Mouse (Mus musculus) neural tube, embryonic 14.5 days (tissue): ENCODE results near the gene Gm49325. TPM values are rescaled to one million over a fixed set of nuclear protein-coding genes. Genes with fewer than 3 reads are reported as not detected.

ENCODE experiments used
- ATAC-seq: fragments of 200-750 bp; cut with Nextera tagmentation; 2 replicates; pipeline ENCODE4 v1.8.0; 2017; ENCODE audit warnings: low read depth, mild to moderate bottlenecking, moderate TSS enrichment, moderate library complexity
- H3K27ac ChIP-seq: fragments of 300-500 bp; sonication (generic); 2 replicates; pipeline ENCODE4 v1.5.1; 2014; ENCODE audit warnings: low read depth, mild to moderate bottlenecking, control low read depth, low read length, moderate library complexity, mixed read lengths
- H3K27me3 ChIP-seq: fragments of 300-500 bp; sonication (generic); 2 replicates; pipeline ENCODE4 v1.6.1; 2014; ENCODE audit warnings: low read length; ENCODE audit not compliant: control insufficient read depth, insufficient read depth
- H3K36me3 ChIP-seq: fragments of 300-500 bp; sonication (generic); 2 replicates; pipeline ENCODE4 v1.6.1; 2014; ENCODE audit warnings: low read length, mixed read lengths; ENCODE audit not compliant: control insufficient read depth, insufficient read depth
- H3K4me1 ChIP-seq: fragments of 300-500 bp; sonication (generic); 2 replicates; pipeline ENCODE4 v1.6.1; 2014; ENCODE audit warnings: low read length; ENCODE audit not compliant: control insufficient read depth, insufficient read depth
- H3K4me2 ChIP-seq: fragments of 300-500 bp; sonication (generic); 2 replicates; pipeline ENCODE4 v1.6.1; 2014; ENCODE audit warnings: mild to moderate bottlenecking, low read depth, low read length, control low read depth
- H3K4me3 ChIP-seq: fragments of 300-500 bp; sonication (generic); 2 replicates; pipeline ENCODE4 v1.5.1; 2014; ENCODE audit warnings: low read depth, low read length, control low read depth, mixed read lengths
- H3K9ac ChIP-seq: fragments of 300-500 bp; sonication (generic); replicated peaks from 2 replicates; pipeline ENCODE4 v1.6.1; 2014; ENCODE audit warnings: low read depth, mild to moderate bottlenecking, control low read depth, low read length, mixed read lengths
- H3K9me3 ChIP-seq: fragments of 300-500 bp; sonication (generic); 2 replicates; pipeline ENCODE4 v1.6.1; 2016; ENCODE audit warnings: low read length; ENCODE audit not compliant: control insufficient read depth
- WGBS: fragments of 180-500 bp; shearing (Covaris S2); extraction: QIAGEN DNeasy Blood & Tissue Kit; methylation state at CpG from one replicate; pipeline ENCODE4 v1.1.7; 2014; 5-methylcytosine and 5-hydroxymethylcytosine counted together
- polyA plus RNA-seq: library from polyadenylated mRNA; unstranded; fragments of >200 nt; fragmentation: Nextera tagmentation; extraction: Ambion mirVana; gene quantifications from 2 replicates; pipeline ENCODE4 v1.2.1, GENCODE M21; 2014

Gm49325 gene
- polyA plus RNA-seq, 1 experiment from 2014 or later = 2.7 TPM

DNA sequence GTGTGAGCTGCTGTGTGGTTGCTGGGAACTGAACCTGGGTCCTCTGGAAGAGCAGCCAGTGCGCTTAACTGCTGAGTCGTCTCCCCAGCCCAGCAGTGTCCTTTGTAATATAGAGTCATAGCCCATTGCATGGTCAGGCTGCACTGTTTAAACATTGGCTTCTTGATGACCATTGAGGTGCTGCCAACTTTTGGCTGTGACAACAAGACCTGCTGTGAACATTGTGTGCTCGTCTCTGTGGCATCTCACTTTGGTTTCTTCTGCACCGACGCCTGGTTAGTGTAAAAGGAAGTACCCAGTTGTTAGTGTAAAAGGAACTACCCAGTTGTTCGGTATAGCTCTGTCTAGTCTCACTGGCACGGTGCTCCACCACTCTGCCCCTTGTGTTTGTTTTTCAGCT is 20.6 kb downstream of the Gm49325 start:
- H3K27me3 ChIP-seq = no peaks in the 10 kb centered on the region
- H3K9ac ChIP-seq = no peak overlapping the region
- WGBS = 69% methylated on average over 7 of the region's 7 CpGs
- H3K4me3 ChIP-seq = no peak overlapping the region
- 0 out of 2 replicates have a peak, but pooled peaks cover 5% of the 10 kb centered on the region for H3K36me3 ChIP-seq
- H3K27ac ChIP-seq = no peak overlapping the region
- peaks cover 25% of the 10 kb centered on the region; the same call in 1 of the 2 replicates for H3K4me1 ChIP-seq
- ATAC-seq = no peak
- no peaks in the 10 kb centered on the region for H3K9me3 ChIP-seq
- H3K4me2 ChIP-seq = no peak overlapping the region

DNA sequence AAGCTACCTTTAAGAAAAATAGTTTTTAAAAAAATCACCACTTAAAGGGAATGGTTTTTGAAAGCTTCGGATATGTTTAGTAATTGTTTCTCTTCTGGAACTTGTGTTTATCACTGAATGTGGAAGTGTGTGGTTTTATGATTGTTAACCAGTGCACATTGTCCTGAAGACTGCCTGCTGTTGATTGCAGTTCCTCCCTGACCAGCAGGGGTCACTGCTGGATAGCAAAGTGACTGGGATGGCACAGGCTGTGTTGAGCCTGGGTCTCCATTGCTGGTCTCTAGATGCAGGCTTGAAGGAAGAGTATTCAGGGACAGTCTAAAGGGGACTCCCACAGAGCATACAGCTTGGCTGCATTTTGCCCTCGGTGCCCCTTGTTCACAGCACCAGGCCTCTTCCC is 21.5 kb downstream of the Gm49325 start:
- Histone ChIP-seq H3K36me3 (peaks cover 8% of the 10 kb centered on the region; the same call in 1 of the 2 replicates), H3K9me3 (no peaks in the 10 kb centered on the region), H3K27me3 (no peaks in the 10 kb centered on the region), H3K4me2 (no peak overlapping the region), H3K9ac (no peak overlapping the region), H3K4me1 (peaks cover 22% of the 10 kb centered on the region; the same call in 1 of the 2 replicates), H3K27ac (no peak overlapping the region), H3K4me3 (no peak overlapping the region)
- ATAC-seq = peak; percentile 79
- WGBS = 39% methylated on average over 2 of the region's 2 CpGs

GRCm38 (mm10) chr10:77629163-77629562 is 23.2 kb downstream of the Gm49325 start:
- Histone ChIP-seq H3K4me1 (peaks cover 9% of the 10 kb centered on the region; the same call in 1 of the 2 replicates), H3K36me3 (peaks cover 12% of the 10 kb centered on the region), H3K27me3 (no peaks in the 10 kb centered on the region), H3K4me2 (no peak overlapping the region), H3K9ac (no peak overlapping the region), H3K4me3 (no peak overlapping the region), H3K9me3 (no peaks in the 10 kb centered on the region), H3K27ac (no peak overlapping the region)
- ATAC-seq = no peak
- WGBS = 82% methylated on average over 3 of the region's 3 CpGs

DNA sequence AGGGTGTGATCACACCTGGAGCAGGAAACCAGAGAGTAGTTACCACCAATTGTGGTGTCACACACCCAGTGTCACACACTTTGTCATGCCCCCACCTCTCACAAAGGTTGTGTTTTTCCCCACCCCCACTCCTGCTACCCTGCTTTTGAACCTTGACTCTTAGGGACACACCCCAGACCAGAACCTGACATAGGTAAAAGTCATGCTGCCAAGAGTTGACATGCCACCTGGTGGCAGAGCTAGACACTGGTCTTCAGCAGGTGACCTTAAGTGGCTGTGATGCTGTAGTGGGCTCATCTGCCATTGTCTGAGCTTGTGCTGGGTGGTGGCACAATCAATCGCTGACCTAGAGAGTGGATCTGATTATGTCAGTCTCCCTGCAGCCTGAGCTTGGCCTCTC is 24.0 kb downstream of the Gm49325 start:
- H3K4me3 ChIP-seq = no peak overlapping the region
- H3K9me3 ChIP-seq = no peaks in the 10 kb centered on the region
- H3K4me1 ChIP-seq = peaks cover 4% of the 10 kb centered on the region; the same call in 1 of the 2 replicates
- H3K9ac ChIP-seq = no peak overlapping the region
- H3K27ac ChIP-seq = no peak overlapping the region
- H3K27me3 ChIP-seq = no peaks in the 10 kb centered on the region
- H3K36me3 ChIP-seq = peaks cover 12% of the 10 kb centered on the region
- H3K4me2 ChIP-seq = no peak overlapping the region
- ATAC-seq = no peak
- WGBS = 100% methylated on average over 1 of the region's 1 CpGs

DNA sequence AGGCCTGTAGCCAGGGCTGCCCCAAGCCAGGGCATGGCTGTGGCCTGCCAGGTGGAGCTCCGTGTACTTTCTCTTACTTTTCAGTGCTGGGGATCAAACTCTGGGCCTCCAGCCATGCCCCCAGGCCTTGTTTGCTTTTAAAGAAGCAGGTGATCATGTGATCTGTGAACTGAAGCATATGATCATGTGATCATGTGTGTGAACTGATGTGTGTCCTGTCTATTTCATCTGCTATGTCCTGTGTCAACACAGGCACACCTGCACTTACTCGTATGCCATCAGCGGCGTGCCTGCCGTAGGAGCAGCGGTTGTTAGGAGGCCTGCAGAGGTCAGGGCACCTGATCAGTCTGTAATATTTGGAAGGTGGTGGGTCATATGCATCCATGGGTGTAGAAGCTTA is 28.0 kb downstream of the Gm49325 start:
- H3K27ac ChIP-seq = no peak overlapping the region
- H3K9ac ChIP-seq = no peak overlapping the region
- peaks cover 12% of the 10 kb centered on the region for H3K36me3 ChIP-seq

GRCm38 (mm10) chr10:77634452-77635231 is 28.6 kb downstream of the Gm49325 start:
- Histone ChIP-seq H3K4me1 (no peaks in the 10 kb centered on the region; the same call in 1 of the 2 replicates), H3K9me3 (no peaks in the 10 kb centered on the region), H3K27ac (no peak overlapping the region), H3K4me3 (no peak overlapping the region), H3K36me3 (peaks cover 12% of the 10 kb centered on the region), H3K27me3 (no peaks in the 10 kb centered on the region), H3K4me2 (no peak overlapping the region), H3K9ac (no peak overlapping the region)
- peak; percentile 77 for ATAC-seq
- 46% methylated on average over 13 of the region's 13 CpGs for WGBS

More for the DNA sequence above, 28.0 kb downstream of the Gm49325 start:
- H3K4me3 ChIP-seq = no peak overlapping the region
- H3K4me2 ChIP-seq = no peak overlapping the region
- no peaks in the 10 kb centered on the region for H3K9me3 ChIP-seq
- WGBS = 79% methylated on average over 6 of the region's 6 CpGs
- ATAC-seq = no peak
- H3K4me1 ChIP-seq = no peaks in the 10 kb centered on the region; the same call in 1 of the 2 replicates
- H3K27me3 ChIP-seq = no peaks in the 10 kb centered on the region

- no peak overlapping the region for H3K4me2 ChIP-seq
- 96% methylated on average over 7 of the region's 7 CpGs for WGBS
- H3K4me3 ChIP-seq = no peak overlapping the region
- H3K27ac ChIP-seq = no peak overlapping the region
- H3K9me3 ChIP-seq = no peaks in the 10 kb centered on the region
- H3K36me3 ChIP-seq = peaks cover 9% of the 10 kb centered on the region
- no peak for ATAC-seq
- H3K4me1 ChIP-seq = no peaks in the 10 kb centered on the region; the same call in 1 of the 2 replicates
- H3K27me3 ChIP-seq = no peaks in the 10 kb centered on the region
- H3K9ac ChIP-seq = no peak overlapping the region
Measured at GRCm38 (mm10) chr10:77636234-77636922, 30.4 kb downstream of the Gm49325 start.

GRCm38 (mm10) chr10:77638956-77639355 is 33.0 kb downstream of the Gm49325 start:
- no peaks in the 10 kb centered on the region for H3K9me3 ChIP-seq
- no peak overlapping the region for H3K4me2 ChIP-seq
- H3K4me1 ChIP-seq = no peaks in the 10 kb centered on the region; the same call in 1 of the 2 replicates
- no peaks in the 10 kb centered on the region for H3K27me3 ChIP-seq
- 69% methylated on average over 6 of the region's 6 CpGs for WGBS
- H3K9ac ChIP-seq = no peak overlapping the region
- ATAC-seq = no peak
- no peak overlapping the region for H3K27ac ChIP-seq
- peaks cover 19% of the 10 kb centered on the region for H3K36me3 ChIP-seq
- H3K4me3 ChIP-seq = no peak overlapping the region

DNA sequence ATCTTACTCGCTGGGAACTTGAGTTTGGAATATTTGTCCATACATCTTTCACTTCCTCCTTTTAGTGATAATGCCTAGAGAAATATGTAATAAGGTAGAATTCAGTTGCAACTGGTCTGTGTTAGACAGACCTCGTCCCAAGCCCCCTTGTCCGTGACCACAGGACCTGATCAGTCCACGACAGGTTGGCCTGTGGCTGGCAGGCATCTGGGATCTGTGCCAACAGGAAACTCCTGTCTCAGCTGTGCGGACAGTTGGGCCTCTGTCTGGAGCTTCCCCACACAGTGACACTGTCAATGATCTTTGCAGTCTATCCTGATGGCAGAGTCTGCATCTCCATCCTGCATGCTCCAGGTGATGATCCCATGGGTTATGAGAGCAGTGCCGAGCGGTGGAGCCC is 37.2 kb downstream of the Gm49325 start:
- no peak for ATAC-seq
- H3K9me3 ChIP-seq = no peaks in the 10 kb centered on the region

More for the DNA sequence above, 37.2 kb downstream of the Gm49325 start:
- Histone ChIP-seq H3K4me1 (no peaks in the 10 kb centered on the region), H3K27ac (no peak overlapping the region), H3K27me3 (no peaks in the 10 kb centered on the region), H3K4me2 (no peak overlapping the region), H3K4me3 (no peak overlapping the region), H3K36me3 (peaks cover 42% of the 10 kb centered on the region), H3K9ac (no peak overlapping the region)
- 82% methylated on average over 7 of the region's 7 CpGs for WGBS
